Mouse (Mus musculus): Measurements from ENCODE around the gene Dhx40. TPM values are rescaled to one million over a fixed set of nuclear protein-coding genes. Genes with fewer than 3 reads are reported as not detected.
"Not testable (repeated sequence)": the region's sequence is repeated elsewhere in the genome, so short reads cannot be mapped to it uniquely, and the experiment has no call there.

The Dhx40 gene
- polyA plus RNA-seq, 1 experiment = 6.3 TPM

- peaks cover 34% of the 10 kb centered on the region for H3K36me3 ChIP-seq (ENCODE audit: control insufficient read depth, insufficient read depth)
- no peak overlapping the region for H3ac ChIP-seq (ENCODE audit: control insufficient read depth, insufficient read length, low read depth)
- no peaks in the 10 kb centered on the region for H3K79me3 ChIP-seq (ENCODE audit: low read depth)
- H3K27me3 ChIP-seq (ENCODE audit: control insufficient read depth, insufficient read depth, insufficient read length) = no peaks in the 10 kb centered on the region
- no peak overlapping the region for H3K4me3 ChIP-seq (ENCODE audit: insufficient read depth, poor library complexity, severe bottlenecking)
- no peaks in the 10 kb centered on the region for H3K79me2 ChIP-seq (ENCODE audit: control insufficient read depth, insufficient read depth)
- TF ChIP-seq MYOD1 (IDR thresholded peaks at IDR 0.05; ENCODE audit: control insufficient read depth, insufficient read length, low read depth) (no peak), CEBPB (IDR thresholded peaks at IDR 0.05; ENCODE audit: low read depth) (no peak), MYOG (IDR thresholded peaks at IDR 0.05; ENCODE audit: control insufficient read depth, extremely low read depth, insufficient read length) (no peak), MAX (IDR thresholded peaks at IDR 0.05) (no peak), USF1 (IDR thresholded peaks at IDR 0.05; ENCODE audit: low read depth) (no peak), CTCF (IDR thresholded peaks at IDR 0.05; ENCODE audit: control insufficient read depth, insufficient read depth, insufficient read length) (no peak), FOSL1 (IDR thresholded peaks at IDR 0.05; ENCODE audit: insufficient read depth, low read length, poor library complexity, severe bottlenecking) (no peak)
Observed at GRCm38 (mm10) chr11:86785767-86786166, 21.8 kb downstream of the Dhx40 start.

- TF ChIP-seq CTCF (IDR thresholded peaks at IDR 0.05; ENCODE audit: control insufficient read depth, insufficient read depth, insufficient read length) = no peak
- H3K4me3 ChIP-seq (ENCODE audit: insufficient read depth, poor library complexity, severe bottlenecking) = no peak overlapping the region
- no peaks in the 10 kb centered on the region for H3K27me3 ChIP-seq (ENCODE audit: control insufficient read depth, insufficient read depth, insufficient read length)
- no peak overlapping the region for H3ac ChIP-seq (ENCODE audit: control insufficient read depth, insufficient read length, low read depth)
- no peaks in the 10 kb centered on the region for H3K79me2 ChIP-seq (ENCODE audit: control insufficient read depth, insufficient read depth)
- no peaks in the 10 kb centered on the region for H3K79me3 ChIP-seq (ENCODE audit: low read depth)
- H3K36me3 ChIP-seq (ENCODE audit: control insufficient read depth, insufficient read depth) = peaks cover 39% of the 10 kb centered on the region
Observed at GRCm38 (mm10) chr11:86769884-86770283, 37.7 kb downstream of the Dhx40 start.

DNA sequence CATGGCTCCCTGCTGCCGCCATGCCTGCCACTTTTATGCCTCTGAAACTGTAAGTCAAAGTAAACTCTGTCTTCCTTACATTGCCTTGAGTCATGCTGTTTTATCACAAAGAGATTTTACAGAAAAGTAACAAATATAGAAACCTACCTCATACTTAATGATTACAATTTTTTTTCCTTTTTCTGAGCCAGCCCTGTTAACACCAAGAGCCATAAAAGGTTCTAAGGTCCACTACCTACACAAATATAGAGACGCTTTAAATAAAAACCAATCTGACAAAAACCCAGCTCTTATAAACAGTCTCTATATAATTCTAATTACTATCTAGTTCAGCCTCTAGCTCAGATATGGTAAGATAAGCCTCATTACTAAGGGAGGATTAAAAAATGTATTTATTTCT is 43.0 kb downstream of the Dhx40 start:
- TF ChIP-seq USF1 (IDR thresholded peaks at IDR 0.05; ENCODE audit: low read depth) (no peak), MAX (IDR thresholded peaks at IDR 0.05) (no peak), FOSL1 (IDR thresholded peaks at IDR 0.05; ENCODE audit: insufficient read depth, low read length, poor library complexity, severe bottlenecking) (no peak), CEBPB (IDR thresholded peaks at IDR 0.05; ENCODE audit: low read depth) (no peak), CTCF (IDR thresholded peaks at IDR 0.05; ENCODE audit: control insufficient read depth, insufficient read depth, insufficient read length) (no peak), MYOD1 (IDR thresholded peaks at IDR 0.05; ENCODE audit: control insufficient read depth, insufficient read length, low read depth) (no peak), MYOG (IDR thresholded peaks at IDR 0.05; ENCODE audit: control insufficient read depth, extremely low read depth, insufficient read length) (no peak)
- Histone ChIP-seq H3K4me3 (ENCODE audit: insufficient read depth, poor library complexity, severe bottlenecking) (no peak overlapping the region), H3K27me3 (ENCODE audit: control insufficient read depth, insufficient read depth, insufficient read length) (no peaks in the 10 kb centered on the region), H3K79me2 (ENCODE audit: control insufficient read depth, insufficient read depth) (peaks cover under 1% of the 10 kb centered on the region), H3K36me3 (ENCODE audit: control insufficient read depth, insufficient read depth) (peaks cover 13% of the 10 kb centered on the region), H3K79me3 (ENCODE audit: low read depth) (no peaks in the 10 kb centered on the region), H3ac (ENCODE audit: control insufficient read depth, insufficient read length, low read depth) (no peak overlapping the region)

- peaks cover 12% of the 10 kb centered on the region for H3K79me2 ChIP-seq (ENCODE audit: control insufficient read depth, insufficient read depth)
- H3K27me3 ChIP-seq (ENCODE audit: control insufficient read depth, insufficient read depth, insufficient read length); H3K79me3 ChIP-seq (ENCODE audit: low read depth); H3ac ChIP-seq (ENCODE audit: control insufficient read depth, insufficient read length, low read depth); H3K4me3 ChIP-seq (ENCODE audit: insufficient read depth, poor library complexity, severe bottlenecking); H3K36me3 ChIP-seq (ENCODE audit: control insufficient read depth, insufficient read depth): not testable (repeated sequence)
Observed at GRCm38 (mm10) chr11:86763127-86763526, 44.4 kb downstream of the Dhx40 start.

GRCm38 (mm10) chr11:86760357-86760756 is 47.2 kb downstream of the Dhx40 start:
- Histone ChIP-seq H3ac (ENCODE audit: control insufficient read depth, insufficient read length, low read depth) (no peak overlapping the region), H3K4me3 (ENCODE audit: insufficient read depth, poor library complexity, severe bottlenecking) (no peak overlapping the region), H3K36me3 (ENCODE audit: control insufficient read depth, insufficient read depth) (peaks cover 3% of the 10 kb centered on the region), H3K79me3 (ENCODE audit: low read depth) (peaks cover 18% of the 10 kb centered on the region), H3K27me3 (ENCODE audit: control insufficient read depth, insufficient read depth, insufficient read length) (no peaks in the 10 kb centered on the region), H3K79me2 (ENCODE audit: control insufficient read depth, insufficient read depth) (peaks cover 35% of the 10 kb centered on the region)
- TF ChIP-seq MYOG (IDR thresholded peaks at IDR 0.05; ENCODE audit: control insufficient read depth, extremely low read depth, insufficient read length) (no peak), USF1 (IDR thresholded peaks at IDR 0.05; ENCODE audit: low read depth) (no peak), CTCF (IDR thresholded peaks at IDR 0.05; ENCODE audit: control insufficient read depth, insufficient read depth, insufficient read length) (no peak), MAX (IDR thresholded peaks at IDR 0.05) (no peak), MYOD1 (IDR thresholded peaks at IDR 0.05; ENCODE audit: control insufficient read depth, insufficient read length, low read depth) (no peak), CEBPB (IDR thresholded peaks at IDR 0.05; ENCODE audit: low read depth) (no peak), FOSL1 (IDR thresholded peaks at IDR 0.05; ENCODE audit: insufficient read depth, low read length, poor library complexity, severe bottlenecking) (no peak)

DNA sequence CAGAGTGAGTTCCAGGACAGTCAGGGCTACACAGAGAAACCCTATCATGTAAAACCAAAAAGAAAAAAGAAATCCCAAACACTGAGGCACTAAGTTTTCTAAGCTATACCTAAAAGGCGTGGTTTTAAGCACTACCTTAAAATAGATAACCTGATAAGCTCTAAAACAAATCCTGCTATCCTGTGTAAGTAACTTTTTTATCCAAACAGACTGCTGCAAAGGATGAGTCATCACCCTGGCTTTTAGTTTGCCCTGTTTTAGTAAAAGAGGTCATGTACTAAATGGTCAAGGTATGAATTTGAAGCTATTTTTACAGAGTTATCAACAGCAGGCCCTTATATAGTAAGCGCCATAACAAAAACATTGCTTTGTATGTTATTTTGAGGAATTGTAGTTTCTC is 47.7 kb downstream of the Dhx40 start:
- H3K36me3 ChIP-seq (ENCODE audit: control insufficient read depth, insufficient read depth) = peaks cover 7% of the 10 kb centered on the region
- peaks cover 23% of the 10 kb centered on the region for H3K79me3 ChIP-seq (ENCODE audit: low read depth)
- no peak overlapping the region for H3ac ChIP-seq (ENCODE audit: control insufficient read depth, insufficient read length, low read depth)
- H3K4me3 ChIP-seq (ENCODE audit: insufficient read depth, poor library complexity, severe bottlenecking) = no peak overlapping the region
- H3K27me3 ChIP-seq (ENCODE audit: control insufficient read depth, insufficient read depth, insufficient read length) = no peaks in the 10 kb centered on the region
- TF ChIP-seq CTCF (IDR thresholded peaks at IDR 0.05; ENCODE audit: control insufficient read depth, insufficient read depth, insufficient read length) = no peak
- TF ChIP-seq MYOG (IDR thresholded peaks at IDR 0.05; ENCODE audit: control insufficient read depth, extremely low read depth, insufficient read length) = no peak
- TF ChIP-seq CEBPB (IDR thresholded peaks at IDR 0.05; ENCODE audit: low read depth) = no peak
- TF ChIP-seq FOSL1 (IDR thresholded peaks at IDR 0.05; ENCODE audit: insufficient read depth, low read length, poor library complexity, severe bottlenecking) = no peak
- TF ChIP-seq MYOD1 (IDR thresholded peaks at IDR 0.05; ENCODE audit: control insufficient read depth, insufficient read length, low read depth) = no peak
- TF ChIP-seq USF1 (IDR thresholded peaks at IDR 0.05; ENCODE audit: low read depth) = no peak
- no peak for TF ChIP-seq MAX (IDR thresholded peaks at IDR 0.05)
- peaks cover 40% of the 10 kb centered on the region for H3K79me2 ChIP-seq (ENCODE audit: control insufficient read depth, insufficient read depth)

Data from C2C12 (cell line).